Mouse (Mus musculus) leukemia stem cell, adult 10-12 weeks (primary cell): Measurements from ENCODE around the gene Jmy. TPM values are rescaled to one million over a fixed set of nuclear protein-coding genes. Genes with fewer than 3 reads are reported as not detected.

ENCODE experiments used
- polyA plus RNA-seq: library from polyadenylated mRNA; stranded (reverse); fragments of >175 nt; gene quantifications from 2 replicates; pipeline ENCODE4 v1.2.3, GENCODE M21; 2012; ENCODE audit warnings: low replicate concordance

Jmy gene
- polyA plus RNA-seq: 13.8 and 22.7 TPM in 2 replicates

GRCm38 (mm10) chr13:93499167-93499972 is at the start of gene Jmy:
Jmy (minus strand) TSS chr13:93499808.

Other genes with a start within 250 kb of the Jmy start
- gene Homer1, start 200.2 kb downstream of the Jmy start, polyA plus RNA-seq: 6.6 and 9.1 TPM in 2 replicates
- not detected in 2 replicates for gene Bhmt, start 138.2 kb upstream of the Jmy start, polyA plus RNA-seq
- not detected in 2 replicates for gene Bhmt2, start 174.5 kb upstream of the Jmy start, polyA plus RNA-seq
- gene Dmgdh, start 174.6 kb upstream of the Jmy start, polyA plus RNA-seq: not detected in 2 replicates